In genomic region chr1:130715561-130716217, GRCm38 (mm10) we compare ENCODE assay signal across 8 mouse cellular contexts. TPM values are rescaled to one million over a fixed set of nuclear protein-coding genes. Genes with fewer than 3 reads are reported as not detected.
A peak's percentile ranks its signal among the peaks of the same experiment; 100 is the strongest.
DNase-seq lines count a peak whose midpoint lies in the region; ATAC-seq and TF ChIP-seq lines count a peak whose summit lies in the region.

Gene Gm29427, minus strand, starts transcription at chr1:130715799.

- H3K4me3 ChIP-seq in forebrain, embryonic 11.5 days (ENCODE audit: low read depth, low read length), result peak within 1 kb of the TSS; percentile 83
- H3K4me3 ChIP-seq in heart, postnatal 0 days (ENCODE audit: low read depth, low read length), result peak within 1 kb of the TSS; percentile 65
- H3K4me3 ChIP-seq in liver, embryonic 16.5 days (ENCODE audit: low read depth, low read length), result peak within 1 kb of the TSS; percentile 99
- H3K4me3 ChIP-seq in neural tube, embryonic 13.5 days, result peak within 1 kb of the TSS; percentile 71
- peak within 1 kb of the TSS; percentile 93 for H3K4me3 ChIP-seq in testis, adult 2 months (ENCODE audit: control insufficient read depth, low read depth, low read length)

- TF ChIP-seq EP300 in heart, postnatal 0 days (IDR thresholded peaks at IDR 0.05; ENCODE audit: low read depth), result peak; percentile 19; the same call in 1 of the 2 replicates

- ATAC-seq in forebrain, embryonic 11.5 days (replicated peaks; ENCODE audit: low FRiP score), result peak; percentile 89
- ATAC-seq in heart, postnatal 0 days (ENCODE audit: insufficient read depth, low read depth), result peak; percentile 85
- peak; percentile 89 for ATAC-seq in liver, embryonic 16.5 days (ENCODE audit: low read depth)
- peak; percentile 97 for ATAC-seq in neural tube, embryonic 13.5 days (ENCODE audit: low read depth)

- under 1% methylated on average over 38 of the region's 38 CpGs for WGBS in forebrain, embryonic 11.5 days
- whole genome bisulfite sequencing in heart, postnatal 0 days, result under 1% methylated on average over 38 of the region's 38 CpGs
- WGBS in liver, embryonic 16.5 days (ENCODE audit: insufficient replicate concordance), result under 1% methylated on average over 38 of the region's 38 CpGs
- WGBS in neural tube, embryonic 13.5 days, result under 1% methylated on average over 37 of the region's 38 CpGs

- no peaks in the 10 kb centered on the region for H3K27me3 ChIP-seq in forebrain, embryonic 11.5 days (ENCODE audit: control insufficient read depth, insufficient read depth, low read length)
- H3K27me3 ChIP-seq in heart, postnatal 0 days (ENCODE audit: control insufficient read depth, insufficient read depth, low read length), result no peaks in the 10 kb centered on the region
- H3K27me3 ChIP-seq in liver, embryonic 16.5 days (ENCODE audit: control insufficient read depth, insufficient read depth, low read depth, low read length), result no peaks in the 10 kb centered on the region
- no peaks in the 10 kb centered on the region for H3K27me3 ChIP-seq in neural tube, embryonic 13.5 days
- H3K27me3 ChIP-seq in testis, adult 2 months (ENCODE audit: control insufficient read depth, insufficient read depth, low read length), result no peaks in the 10 kb centered on the region

- peak within 1 kb of the TSS; percentile 92 for H3K4me2 ChIP-seq in forebrain, embryonic 11.5 days (ENCODE audit: low read depth, low read length, severe bottlenecking)
- H3K4me2 ChIP-seq in heart, postnatal 0 days (ENCODE audit: low read depth, low read length), result peak within 1 kb of the TSS; percentile 96
- peak within 1 kb of the TSS; percentile 89 for H3K4me2 ChIP-seq in liver, embryonic 16.5 days (ENCODE audit: low read depth, low read length)
- H3K4me2 ChIP-seq in neural tube, embryonic 13.5 days, result peak within 1 kb of the TSS; percentile 99

- H3K9ac ChIP-seq in forebrain, embryonic 11.5 days (ENCODE audit: low read length), result peak within 1 kb of the TSS; percentile 96
- H3K9ac ChIP-seq in heart, postnatal 0 days (replicated peaks; ENCODE audit: low read depth, low read length), result peak within 1 kb of the TSS; percentile 76
- peak within 1 kb of the TSS; percentile 94 for H3K9ac ChIP-seq in liver, embryonic 16.5 days (ENCODE audit: low read depth, low read length)
- H3K9ac ChIP-seq in neural tube, embryonic 13.5 days, result peak within 1 kb of the TSS; percentile 88

- no peaks in the 10 kb centered on the region for H3K9me3 ChIP-seq in forebrain, embryonic 11.5 days (ENCODE audit: control insufficient read depth, low read length)
- H3K9me3 ChIP-seq in heart, postnatal 0 days (replicated peaks; ENCODE audit: control insufficient read depth, low read length), result no peaks in the 10 kb centered on the region
- no peaks in the 10 kb centered on the region for H3K9me3 ChIP-seq in liver, embryonic 16.5 days (replicated peaks; ENCODE audit: control insufficient read depth, low read length)
- no peaks in the 10 kb centered on the region for H3K9me3 ChIP-seq in neural tube, embryonic 13.5 days

- H3K36me3 ChIP-seq in forebrain, embryonic 11.5 days (ENCODE audit: control insufficient read depth, insufficient read depth, low read length), result no peaks in the 10 kb centered on the region
- H3K36me3 ChIP-seq in heart, postnatal 0 days (replicated peaks; ENCODE audit: control insufficient read depth, insufficient read depth, low read length), result peaks cover 8% of the 10 kb centered on the region
- peaks cover 11% of the 10 kb centered on the region for H3K36me3 ChIP-seq in liver, embryonic 16.5 days (ENCODE audit: control insufficient read depth, insufficient read depth)
- peaks cover 28% of the 10 kb centered on the region for H3K36me3 ChIP-seq in neural tube, embryonic 13.5 days
- H3K36me3 ChIP-seq in testis, adult 2 months (ENCODE audit: control insufficient read depth, insufficient read depth, low read length), result peaks cover 3% of the 10 kb centered on the region; the same call in 1 of the 2 replicates

- peak; percentile 7; the same call in 1 of the 2 replicates for TF ChIP-seq CTCF in heart, postnatal 0 days (IDR thresholded peaks at IDR 0.05; ENCODE audit: low read depth)
- no peak for TF ChIP-seq CTCF in testis, adult 2 months (IDR thresholded peaks at IDR 0.05; ENCODE audit: control insufficient read depth, insufficient read depth, insufficient replicate concordance, low read depth, low read length)

- peak; percentile 40 for TF ChIP-seq POLR2A in testis, adult 2 months (IDR thresholded peaks at IDR 0.05; ENCODE audit: control insufficient read depth, low read depth, low read length)

- DNase-seq in CD8-positive naive resting alpha-beta T cell, adult 2 months (ENCODE audit: low read depth in 2 of 2, low spot score in 2 of 2), result peak; percentile 95
- DNase-seq in c-Kit-positive CD71-negative TER-119-negative erythroid progenitor cells, embryonic 14.5 days (ENCODE audit: low read depth), result peak; percentile 75
- DNase-seq in forebrain, embryonic 11.5 days (ENCODE audit: low spot score), result peak; percentile 92
- DNase-seq in heart, postnatal 0 days (ENCODE audit: low spot score), result peak; percentile 90
- peak; percentile 93 to 96 for DNase-seq in kidney, postnatal 4 days

- peaks cover 3% of the 10 kb centered on the region; the same call in 1 of the 2 replicates for H3K4me1 ChIP-seq in forebrain, embryonic 11.5 days (replicated peaks; ENCODE audit: control insufficient read depth, insufficient read depth, low read length)
- H3K4me1 ChIP-seq in heart, postnatal 0 days (ENCODE audit: control insufficient read depth, insufficient read depth), result peaks cover 4% of the 10 kb centered on the region; the same call in 1 of the 2 replicates
- peaks cover 15% of the 10 kb centered on the region for H3K4me1 ChIP-seq in liver, embryonic 16.5 days (ENCODE audit: control insufficient read depth, low read depth, low read length)
- H3K4me1 ChIP-seq in neural tube, embryonic 13.5 days (replicated peaks), result peaks cover 39% of the 10 kb centered on the region
- H3K4me1 ChIP-seq in testis, adult 2 months (ENCODE audit: control insufficient read depth, insufficient read depth, low read length), result no peaks in the 10 kb centered on the region

- peak within 1 kb of the TSS; percentile 58; the same call in 1 of the 2 replicates for H3K27ac ChIP-seq in forebrain, embryonic 11.5 days (ENCODE audit: low read depth, low read length)
- peak within 1 kb of the TSS; percentile 88 for H3K27ac ChIP-seq in heart, postnatal 0 days (ENCODE audit: low read depth)
- H3K27ac ChIP-seq in liver, embryonic 16.5 days (ENCODE audit: low read length), result peak within 1 kb of the TSS; percentile 90
- peak within 1 kb of the TSS; percentile 92 for H3K27ac ChIP-seq in neural tube, embryonic 13.5 days (replicated peaks)
- H3K27ac ChIP-seq in testis, adult 2 months (ENCODE audit: control insufficient read depth, insufficient read depth, low read depth, low read length), result peak within 1 kb of the TSS; percentile 88

RNA-seq across cellular contexts. Expression of gene Gm29427, which starts in this region (rescaled TPM):
- polyA plus RNA-seq in forebrain, embryonic 11.5 days (2014; fragmentation: Nextera tagmentation; extraction: Ambion mirVana), result not detected in 2 replicates
- not detected in 2 replicates for total RNA-seq in heart, postnatal 0 days (2014; rRNA removed; ENCODE audit: low replicate concordance)
- polyA plus RNA-seq in heart, postnatal 0 days (2015; fragmentation: Nextera tagmentation; extraction: Ambion mirVana), result not detected in 2 replicates
- polyA plus RNA-seq in liver, embryonic 16.5 days (2015; fragmentation: Nextera tagmentation; extraction: Ambion mirVana), result not detected in 2 replicates
- polyA plus RNA-seq in neural tube, embryonic 13.5 days (2015; fragmentation: Nextera tagmentation; extraction: Ambion mirVana), result not detected in 2 replicates
- 0.96 and 1.5 TPM in 2 replicates for polyA plus RNA-seq in testis, adult 2 months (2012; rRNA removed)

Comparison
In these comparisons a context has a peak if more than half of its experiments do, and no peak if none do; other contexts are left out.
1. Peak in every context shown above with its lines: DNase-seq, ATAC-seq, H3K4me3 ChIP-seq and H3K27ac ChIP-seq.
2. Peak in DNase-seq, ATAC-seq, H3K4me3 ChIP-seq, H3K27ac ChIP-seq, H3K9ac ChIP-seq and H3K4me2 ChIP-seq in forebrain, embryonic 11.5 days; RNA of the gene not detected or under 1 TPM.
3. Peak in DNase-seq, ATAC-seq, H3K4me3 ChIP-seq, H3K27ac ChIP-seq, H3K9ac ChIP-seq and H3K4me2 ChIP-seq in heart, postnatal 0 days; RNA of the gene not detected or under 1 TPM.
4. Peak in ATAC-seq, H3K4me3 ChIP-seq, H3K27ac ChIP-seq, H3K9ac ChIP-seq and H3K4me2 ChIP-seq in liver, embryonic 16.5 days; RNA of the gene not detected or under 1 TPM.
5. Peak in ATAC-seq, H3K4me3 ChIP-seq, H3K27ac ChIP-seq, H3K9ac ChIP-seq and H3K4me2 ChIP-seq in neural tube, embryonic 13.5 days; RNA of the gene not detected or under 1 TPM.